Mouse (Mus musculus) cerebellum, adult (tissue): Measurements from ENCODE around the gene Tmem177.

Source experiments
- ATAC-seq: cut with Nextera tagmentation; 2 replicates; pipeline ENCODE4 v1.9.2; 2017; ENCODE audit warnings: mild to moderate bottlenecking, moderate library complexity, mixed read lengths; ENCODE audit not compliant: insufficient number of reproducible peaks, low FRiP score, low TSS enrichment

The Tmem177 gene

DNA sequence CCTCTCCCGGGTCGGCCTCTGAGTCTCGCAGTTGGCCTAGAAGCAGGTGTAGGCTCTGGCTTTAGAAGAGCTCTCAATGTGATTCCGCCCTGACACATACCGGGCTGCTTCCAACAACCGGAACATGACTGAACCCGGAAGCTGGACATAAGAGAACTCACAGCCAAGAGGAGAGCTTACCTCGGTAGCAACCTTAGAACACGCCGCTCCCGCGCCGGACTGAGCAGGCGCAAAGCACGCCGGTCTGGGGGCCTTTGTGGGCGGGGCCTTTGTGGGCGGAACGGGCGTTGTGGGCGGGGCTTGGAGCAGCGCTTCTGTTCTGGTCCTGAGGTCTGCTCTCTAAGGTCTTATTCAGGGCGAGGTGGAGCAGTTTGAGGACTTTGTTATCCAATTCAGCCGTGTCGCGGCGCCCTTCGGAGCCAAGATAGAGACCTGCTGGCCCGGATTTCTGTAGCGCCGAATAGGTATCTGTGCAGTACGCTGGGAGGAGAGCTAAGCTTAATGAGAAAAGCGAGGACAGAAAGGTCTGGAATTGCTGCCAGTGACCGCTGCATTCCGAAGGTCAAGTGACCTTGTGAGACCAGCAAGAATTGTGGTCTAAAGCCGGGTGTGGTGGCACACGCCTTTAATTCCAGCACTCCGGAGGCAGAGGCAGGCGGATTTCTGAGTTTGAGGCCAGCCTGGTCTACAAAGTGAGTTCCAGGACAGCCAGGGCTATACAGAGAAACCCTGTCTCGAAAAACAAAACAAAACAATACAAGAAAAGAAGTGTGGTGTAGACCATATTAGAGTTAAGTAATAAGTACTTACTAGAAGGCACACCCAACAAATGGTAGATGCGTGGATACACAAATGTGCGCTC is at the start of gene Tmem177:
Gene Tmem177, minus strand, starts transcription at position 256 of the 862 bp plus-strand sequence.
- peak; percentile 96 for ATAC-seq

DNA sequence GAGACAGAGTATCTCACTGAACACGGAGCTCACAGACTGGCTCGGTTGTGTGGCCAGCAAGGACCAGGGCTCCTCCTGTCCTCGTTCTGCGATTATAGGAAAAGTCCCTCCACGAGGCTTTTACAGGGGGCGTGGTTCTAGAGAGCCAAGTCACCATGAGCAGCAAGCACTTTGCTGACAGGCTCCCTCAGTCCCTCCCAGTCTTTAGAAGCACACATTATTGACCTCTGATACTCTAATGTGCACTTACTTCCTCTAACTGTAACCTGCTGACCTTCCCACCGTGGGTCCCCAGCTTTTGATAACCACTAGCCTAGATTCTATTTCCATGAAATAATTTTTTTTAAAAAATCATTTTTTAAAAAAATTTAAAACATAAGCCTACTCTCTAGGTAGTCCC is 46.9 kb upstream of the Tmem177 start:
- ATAC-seq = no peak

- no peak for ATAC-seq
Measured at GRCm38 (mm10) chr1:119959464-119959863, 46.5 kb upstream of the Tmem177 start.

- ATAC-seq = peak; percentile 69
Measured at GRCm38 (mm10) chr1:119957716-119958222, 44.8 kb upstream of the Tmem177 start.

- no peak for ATAC-seq
Measured at GRCm38 (mm10) chr1:119954680-119955079, 41.7 kb upstream of the Tmem177 start.

- no peak for ATAC-seq
Measured at GRCm38 (mm10) chr1:119953456-119953855, 40.4 kb upstream of the Tmem177 start.

DNA sequence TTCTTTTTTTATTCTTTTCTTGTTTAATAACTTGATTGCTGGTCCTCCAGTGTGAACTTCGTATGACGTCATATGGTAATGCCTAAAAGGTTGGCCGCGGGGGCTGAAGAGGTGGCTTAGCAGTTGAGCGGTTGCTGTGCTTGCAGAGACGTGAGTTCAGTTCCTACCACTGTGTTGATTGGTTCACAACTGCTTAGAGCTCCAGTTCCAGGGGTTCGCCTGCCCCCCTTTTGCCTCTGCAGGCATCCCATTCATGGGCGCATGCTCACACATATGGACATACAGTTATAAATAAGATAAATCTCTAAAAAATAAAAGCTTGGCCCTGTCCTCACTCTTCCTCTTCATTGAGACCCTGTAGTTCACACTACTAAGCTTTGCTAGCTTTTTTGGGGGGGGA is 37.1 kb upstream of the Tmem177 start:
- no peak for ATAC-seq

GRCm38 (mm10) chr1:119936861-119937260 is 23.9 kb upstream of the Tmem177 start:
- 0 out of 2 replicates have a peak, but pooled peaks have one; percentile 36 for ATAC-seq

- ATAC-seq = no peak
Measured at GRCm38 (mm10) chr1:119931421-119932150, 18.6 kb upstream of the Tmem177 start.

GRCm38 (mm10) chr1:119929715-119930114 is 16.7 kb upstream of the Tmem177 start:
- ATAC-seq = peak; percentile 42; the same call in 1 of the 2 replicates

- 0 out of 2 replicates have a peak, but pooled peaks have one; percentile 8 for ATAC-seq
Measured at GRCm38 (mm10) chr1:119919299-119919698, 6.3 kb upstream of the Tmem177 start.

DNA sequence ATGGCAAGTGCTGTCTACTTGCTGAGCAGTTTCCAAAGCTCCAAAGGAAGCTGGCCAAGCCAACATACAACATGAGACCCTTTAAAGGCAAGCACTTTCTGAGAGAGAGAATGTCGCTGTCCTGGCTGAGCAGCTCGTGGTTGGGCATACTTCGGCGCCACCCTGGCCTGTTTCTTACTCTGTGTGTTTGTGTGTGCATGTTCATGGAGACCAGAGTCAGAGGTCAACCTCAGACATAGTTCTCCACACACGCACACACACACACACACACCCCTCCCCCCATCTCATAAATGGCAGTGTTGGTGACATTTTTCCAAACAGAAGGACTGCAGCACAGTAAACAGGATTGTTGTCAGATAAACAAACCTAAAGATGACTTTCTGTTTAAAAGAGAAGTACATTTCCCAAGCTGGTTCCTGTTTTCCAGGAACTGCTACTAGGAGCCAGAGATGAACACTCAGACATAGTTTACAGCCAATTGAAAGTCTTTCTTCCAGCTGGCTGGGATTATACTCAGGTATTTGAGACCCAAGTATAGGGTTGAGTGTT is 3.9 kb upstream of the Tmem177 start:
- ATAC-seq = no peak

- no peak for ATAC-seq
Measured at GRCm38 (mm10) chr1:119907206-119907748, 5.7 kb downstream of the Tmem177 start.

GRCm38 (mm10) chr1:119903231-119903620 is 9.8 kb downstream of the Tmem177 start:
- no peak for ATAC-seq

GRCm38 (mm10) chr1:119902551-119903230 is 10.3 kb downstream of the Tmem177 start:
- ATAC-seq = peak; percentile 59

- no peak for ATAC-seq
Measured at GRCm38 (mm10) chr1:119899195-119900123, 13.5 kb downstream of the Tmem177 start.

GRCm38 (mm10) chr1:119894936-119895335 is 18.1 kb downstream of the Tmem177 start:
- 0 out of 2 replicates have a peak, but pooled peaks have one; percentile 23 for ATAC-seq

GRCm38 (mm10) chr1:119893600-119893999 is 19.4 kb downstream of the Tmem177 start:
- no peak for ATAC-seq

DNA sequence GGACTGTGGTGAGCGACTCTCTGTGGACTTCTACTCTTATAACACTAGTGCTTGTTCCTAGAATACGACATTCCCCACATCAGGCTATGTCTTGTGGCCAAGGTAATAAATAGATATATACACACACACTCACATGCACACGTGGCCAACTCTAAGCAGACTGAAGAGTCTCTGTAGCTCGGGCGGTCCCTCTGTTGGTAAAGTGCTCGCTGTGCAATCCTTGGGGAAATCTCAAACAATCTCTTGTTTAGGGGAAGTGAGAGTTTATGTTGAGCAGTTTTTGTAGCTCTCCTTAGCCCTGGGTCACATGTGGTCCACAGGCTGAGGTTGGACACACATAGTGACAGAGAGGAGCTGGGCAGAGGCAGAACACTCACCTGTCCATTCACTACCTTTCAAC is 20.1 kb downstream of the Tmem177 start:
- ATAC-seq = no peak
